Mouse (Mus musculus) frontal cortex, postnatal 10 days (tissue): ENCODE results near the gene Prkca.
"Not testable (repeated sequence)": the region's sequence is repeated elsewhere in the genome, so short reads cannot be mapped to it uniquely, and the experiment has no call there.

Experiments
- DNase-seq, 2 experiments: peaks; one replicate each; pipeline ENCODE4 v3.0.0; 2022; ENCODE audit warnings: low spot score in 2 of 2, mixed read lengths in 1 of 2

Gene Prkca

GRCm38 (mm10) chr11:108118814-108119213, 224.9 kb downstream of the Prkca start:
- no peak for DNase-seq

DNA sequence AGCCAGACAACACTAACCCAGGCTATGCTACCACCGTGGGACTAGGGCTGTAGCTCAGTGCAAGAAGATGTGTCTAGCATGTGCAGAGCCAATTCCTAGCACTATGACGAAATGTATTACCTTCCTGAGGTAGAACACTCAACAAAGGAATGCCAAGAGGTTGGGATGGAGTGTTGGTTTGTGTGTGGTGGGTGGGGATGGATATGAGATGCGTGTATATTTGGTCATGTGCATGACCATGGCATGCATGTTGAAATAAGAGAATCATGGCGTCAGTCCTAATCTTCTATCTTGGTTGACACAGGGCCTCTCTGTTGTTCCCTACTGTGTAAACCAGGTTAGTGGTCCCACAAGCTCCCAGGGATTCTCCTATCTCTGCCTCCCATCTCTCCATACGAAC, 225.5 kb downstream of the Prkca start:
- no peak for DNase-seq

DNA sequence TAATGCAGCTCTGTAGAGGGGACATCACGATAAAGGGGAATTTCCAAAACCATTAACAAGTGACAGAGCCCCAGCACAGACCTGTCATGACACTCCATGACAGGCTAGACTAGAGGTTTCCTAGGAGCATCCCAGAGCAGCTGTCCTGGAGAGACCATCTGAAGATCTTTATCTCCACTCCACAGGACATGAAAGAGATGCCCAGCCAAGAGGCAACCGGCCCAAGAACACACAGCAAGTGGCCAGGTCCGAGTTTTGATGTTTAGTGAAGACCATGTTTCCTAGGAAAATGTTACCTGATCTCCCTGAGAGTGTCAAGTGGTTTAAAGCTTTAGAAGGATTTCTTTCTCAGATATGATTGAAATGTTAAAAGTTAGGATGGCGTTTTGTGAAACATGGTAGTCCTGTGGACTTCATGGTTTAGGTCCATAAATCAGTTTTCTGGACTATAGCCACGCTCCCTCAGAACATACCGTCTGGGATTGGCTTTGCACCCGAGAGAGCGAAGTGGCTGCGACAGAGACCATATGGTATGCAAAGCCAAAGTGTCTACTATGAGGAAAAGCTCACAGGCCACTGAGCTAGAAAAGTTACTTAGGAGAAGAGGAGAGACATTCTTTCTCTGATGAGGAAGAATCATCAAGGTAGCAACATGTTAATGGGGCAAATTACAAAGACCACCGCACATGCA, 226.2 kb downstream of the Prkca start:
- no peak for DNase-seq

DNA sequence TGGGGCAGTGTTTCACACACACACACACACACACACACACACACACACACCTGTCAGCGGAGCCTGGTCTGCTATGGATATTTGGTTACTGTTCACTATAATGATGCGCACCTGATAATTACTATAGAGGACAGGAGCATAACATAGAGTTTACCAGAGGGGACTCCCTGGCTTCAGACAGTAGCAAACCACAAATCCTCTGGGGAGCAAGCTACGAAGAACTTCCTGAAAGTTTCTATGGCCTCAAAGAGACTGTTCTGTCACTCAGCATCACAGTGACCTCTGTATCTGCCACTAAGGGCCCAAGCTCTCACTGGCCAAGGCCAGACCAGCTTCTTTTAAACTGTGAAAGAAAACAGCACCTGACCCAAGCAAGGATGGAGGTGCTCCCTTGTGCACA, 229.6 kb downstream of the Prkca start:
- DNase-seq = no peak

- no peak for DNase-seq
These were observed 231.3 kb downstream of the Prkca start for GRCm38 (mm10) chr11:108112437-108112836.

DNA sequence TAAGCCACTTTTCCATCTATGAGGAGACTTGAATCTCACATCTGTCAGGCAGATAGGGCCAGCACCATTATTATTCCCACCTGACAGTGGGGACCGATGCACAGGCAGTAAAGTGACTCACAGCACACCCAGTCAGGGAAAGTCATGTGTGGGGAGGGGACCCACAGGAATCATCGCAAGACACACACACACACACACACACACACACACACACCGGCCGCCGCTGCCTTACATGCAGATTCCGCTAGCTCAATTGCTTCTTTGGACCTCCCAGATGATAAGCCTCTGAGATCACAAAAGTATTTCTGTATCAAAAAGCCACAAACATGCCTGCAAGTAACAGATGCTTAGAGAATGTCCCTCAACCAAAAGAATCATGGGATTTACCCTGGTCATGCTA, 239.6 kb downstream of the Prkca start:
- DNase-seq = no peak

DNA sequence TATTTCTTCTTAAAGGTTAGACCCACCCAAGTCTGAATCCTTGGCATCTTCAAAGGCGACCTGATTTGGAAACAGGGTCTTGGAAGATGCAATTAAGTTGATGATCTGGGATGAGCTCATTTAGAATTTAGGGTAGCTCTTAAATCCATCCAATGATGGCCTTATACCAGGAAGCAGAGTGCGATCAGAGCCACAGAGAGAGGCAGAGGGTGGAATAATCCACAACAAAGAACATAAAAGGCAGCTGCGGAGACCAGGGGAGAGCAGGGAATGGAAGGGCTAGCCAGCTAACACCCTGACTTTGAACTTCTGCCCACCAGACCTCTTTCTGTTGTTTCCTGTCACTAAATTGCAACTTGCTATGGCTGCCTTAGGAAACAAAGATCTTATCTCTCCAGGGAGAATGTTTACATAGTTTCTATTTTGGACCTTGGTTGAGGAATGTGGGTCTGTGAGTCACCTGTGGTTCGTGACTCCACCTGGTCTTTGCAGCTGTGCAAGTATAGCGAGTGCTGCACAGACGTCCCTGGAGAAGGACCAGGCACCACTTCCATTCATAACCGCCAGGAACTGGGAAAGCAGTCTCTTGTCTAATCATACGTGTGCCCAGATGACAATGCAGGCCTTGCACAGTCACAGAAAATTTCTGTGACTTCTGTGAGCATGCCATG, 242.3 kb downstream of the Prkca start:
- no peak for DNase-seq

- DNase-seq = no peak
These were observed 245.4 kb downstream of the Prkca start for GRCm38 (mm10) chr11:108098306-108098705.

- DNase-seq = no peak
These were observed 248.9 kb downstream of the Prkca start for GRCm38 (mm10) chr11:108094796-108095195.

- no peak for DNase-seq
These were observed 250.5 kb downstream of the Prkca start for GRCm38 (mm10) chr11:108093248-108093647.

- DNase-seq = no peak
These were observed 252.5 kb downstream of the Prkca start for GRCm38 (mm10) chr11:108091238-108091637.

DNA sequence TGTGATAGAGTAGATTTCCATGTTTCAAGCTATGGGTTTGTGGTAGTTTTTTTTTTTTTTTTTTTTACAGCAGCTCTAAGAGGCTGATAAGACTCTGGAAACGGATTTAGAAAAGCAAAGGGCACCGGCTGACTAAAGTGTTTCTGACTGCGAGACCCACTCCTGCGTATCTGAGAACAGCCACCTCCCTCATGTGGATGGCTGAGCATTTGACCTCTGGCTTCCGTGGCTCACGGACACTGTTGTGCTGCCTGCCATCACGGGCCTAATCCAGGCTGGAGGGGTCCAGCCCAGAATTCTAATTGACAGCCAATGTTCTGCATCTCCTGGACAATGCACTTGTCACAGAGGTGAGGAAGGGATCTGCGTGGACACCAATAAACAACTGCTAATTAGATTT, 253.0 kb downstream of the Prkca start:
- DNase-seq = no peak

DNA sequence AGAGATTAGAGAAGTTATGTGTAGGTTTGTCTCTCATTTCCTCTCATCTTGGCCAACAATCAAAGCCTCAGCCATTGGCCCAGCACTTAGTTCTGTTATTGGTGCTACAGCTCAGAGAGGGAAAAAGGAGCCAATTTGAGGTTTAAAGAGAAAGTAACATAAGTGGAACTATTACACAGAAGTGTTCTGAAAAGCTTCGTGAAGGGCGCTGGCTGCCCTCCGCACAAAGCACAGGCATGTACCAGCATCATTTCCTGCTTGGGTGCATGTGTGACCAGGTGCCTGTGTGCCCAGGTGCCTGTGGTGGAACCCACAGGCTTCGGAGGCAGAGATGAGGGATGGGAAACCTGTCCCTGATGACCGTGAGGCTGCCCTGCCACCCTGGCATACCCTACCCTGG, 255.7 kb downstream of the Prkca start:
- no peak for DNase-seq

- DNase-seq = not testable (repeated sequence)
These were observed 256.5 kb downstream of the Prkca start for GRCm38 (mm10) chr11:108087105-108087700.

DNA sequence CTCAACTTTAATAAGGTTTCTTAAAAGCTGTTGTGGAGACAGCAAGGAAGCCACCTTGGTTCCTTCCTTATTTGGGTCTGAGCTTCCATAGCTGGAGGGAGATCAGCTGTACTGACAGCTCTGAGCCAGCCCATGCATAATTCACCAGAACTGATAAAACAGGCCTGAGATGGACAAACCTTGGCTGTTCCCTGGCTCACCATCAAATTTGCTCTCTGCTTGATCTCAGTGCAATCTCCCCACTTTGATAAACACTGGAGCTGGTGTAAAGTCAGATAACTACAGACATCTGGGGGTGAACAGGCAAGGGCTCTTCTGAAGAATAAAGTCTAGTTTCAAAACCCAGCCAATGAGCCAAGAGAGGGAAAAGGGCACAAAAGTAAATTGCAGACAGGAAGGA, 261.1 kb downstream of the Prkca start:
- DNase-seq = no peak

DNA sequence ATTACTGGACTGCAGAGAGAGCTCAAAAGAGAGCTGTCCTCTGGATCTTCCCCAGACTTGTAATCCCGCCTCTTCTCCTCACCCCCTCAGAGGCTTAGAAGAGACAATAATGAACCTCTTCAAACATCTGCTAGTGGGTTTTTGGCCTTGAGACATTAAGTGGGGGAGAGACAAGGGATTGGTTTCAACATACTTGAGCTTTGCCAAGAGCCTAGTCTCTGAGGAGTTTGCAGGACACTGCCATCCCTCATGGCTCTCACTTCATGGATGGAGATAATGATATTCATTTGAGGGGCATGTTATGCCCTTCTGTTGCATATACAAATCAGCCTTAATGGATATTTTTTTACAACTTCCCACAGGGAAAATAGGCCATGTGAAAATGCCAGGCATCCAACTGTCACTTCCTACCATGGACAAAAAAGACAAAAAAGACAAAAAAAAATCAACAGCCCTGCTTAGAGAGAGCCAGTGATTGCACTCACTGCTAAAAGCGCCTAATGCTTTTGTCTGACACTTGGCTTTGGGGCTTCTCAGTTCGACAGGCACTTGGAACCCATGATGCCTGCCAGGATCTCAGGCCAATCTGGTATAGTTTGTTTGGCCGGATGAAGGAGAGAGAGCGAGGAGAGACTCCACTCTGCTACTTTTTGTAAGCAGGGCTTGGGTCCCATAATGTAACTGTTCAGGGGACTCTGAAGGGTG, 263.6 kb downstream of the Prkca start:
- no peak for DNase-seq

GRCm38 (mm10) chr11:108079454-108079853, 264.3 kb downstream of the Prkca start:
- DNase-seq = no peak

DNA sequence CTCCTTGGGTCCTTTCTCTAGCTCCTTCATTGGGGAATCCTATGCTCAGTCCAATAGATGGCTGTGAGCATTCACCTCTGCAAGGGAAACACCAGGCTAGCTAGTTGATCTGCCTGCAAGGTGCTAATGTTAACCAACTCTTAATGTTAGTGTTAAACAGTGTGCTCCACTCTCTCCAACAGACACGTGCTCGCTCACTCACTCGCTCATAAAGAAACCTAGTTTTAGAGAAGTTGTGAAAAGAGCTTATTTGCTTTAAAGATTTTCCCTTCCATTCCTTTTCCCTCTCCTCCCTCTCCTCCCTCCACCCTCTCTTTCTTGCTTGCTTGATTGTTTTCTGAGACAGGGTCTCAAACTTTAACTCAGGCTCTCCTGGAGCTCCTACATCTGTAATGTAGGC, 266.2 kb downstream of the Prkca start:
- DNase-seq = no peak

DNA sequence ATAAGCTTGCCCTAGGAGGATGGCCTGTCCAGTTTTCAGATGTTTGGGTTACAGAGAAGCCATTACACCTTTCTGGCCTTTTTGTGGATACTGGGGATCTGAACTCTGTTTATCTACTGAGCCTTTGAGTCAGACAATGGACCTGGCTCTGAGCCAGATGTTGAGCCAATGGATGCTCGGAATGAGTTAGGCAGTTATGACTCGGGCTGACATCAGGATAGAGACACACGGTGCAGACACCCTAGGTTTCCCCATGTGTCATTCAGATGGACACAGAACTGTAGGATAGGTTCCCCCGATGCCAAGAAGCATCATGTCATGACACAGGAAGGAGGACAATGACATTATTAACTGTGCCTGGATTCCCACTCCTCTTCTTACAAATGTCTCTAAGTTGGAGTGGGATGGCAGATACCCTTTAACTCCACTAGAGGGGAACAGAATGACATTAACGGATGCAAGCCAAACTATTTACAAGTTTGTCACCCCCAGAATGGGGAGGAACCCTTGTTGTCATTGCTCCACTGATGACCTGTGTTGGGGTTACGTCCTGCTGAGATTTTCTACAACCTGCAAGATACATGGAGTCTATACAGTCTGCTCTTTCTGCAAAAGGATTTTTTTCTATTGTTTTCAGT, 271.0 kb downstream of the Prkca start:
- no peak for DNase-seq

GRCm38 (mm10) chr11:108071230-108071629, 272.5 kb downstream of the Prkca start:
- no peak for DNase-seq

DNA sequence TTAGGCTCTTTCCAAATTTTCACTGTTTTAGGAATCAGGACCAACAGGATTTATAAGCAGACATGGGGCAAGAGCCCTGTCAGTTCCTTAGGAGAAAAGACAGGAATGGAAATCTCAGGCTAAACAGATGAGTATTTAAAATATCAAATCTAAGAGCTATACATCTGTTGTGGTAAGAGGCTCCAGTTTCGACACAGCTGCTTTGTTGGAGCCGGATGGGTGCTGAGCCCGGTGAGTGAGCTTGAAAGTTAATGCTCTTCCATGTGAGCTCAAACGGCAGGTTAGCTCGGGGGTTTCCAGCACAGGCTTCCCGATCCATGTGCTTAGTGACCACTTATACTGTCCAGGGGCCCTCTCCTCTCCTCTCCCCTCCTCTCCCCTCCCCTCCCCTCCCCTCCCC, 273.7 kb downstream of the Prkca start:
- DNase-seq = no peak

- DNase-seq = no peak
These were observed 275.3 kb downstream of the Prkca start for GRCm38 (mm10) chr11:108068430-108068829.
